Mouse (Mus musculus) liver, adult 2 months (tissue): ENCODE measurements around the gene Arhgap33. TPM values are rescaled to one million over a fixed set of nuclear protein-coding genes. Genes with fewer than 3 reads are reported as not detected.

Source experiments
- DNase-seq: peaks from one replicate; pipeline ENCODE4 v3.0.0-alpha.2; 2011; ENCODE audit warnings: low read depth, low spot score; ENCODE audit errors: extremely low read depth
- H3K27ac ChIP-seq: fragments of 200-500 bp; replicated peaks from 2 replicates; pipeline ENCODE4 v1.5.1; 2012; ENCODE audit warnings: low read depth, mild to moderate bottlenecking, control low read depth, inconsistent platforms, low read length; ENCODE audit not compliant: insufficient read depth
- H3K27me3 ChIP-seq: fragments of 200-500 bp; 2 replicates; pipeline ENCODE4 v1.6.1; 2012; ENCODE audit warnings: mild to moderate bottlenecking, moderate library complexity, low read length, inconsistent platforms; ENCODE audit not compliant: control insufficient read depth, insufficient read depth
- H3K36me3 ChIP-seq: fragments of 200-500 bp; 2 replicates; pipeline ENCODE4 v1.6.1; 2012; ENCODE audit warnings: low read length, inconsistent platforms; ENCODE audit not compliant: control insufficient read depth, insufficient read depth
- H3K4me1 ChIP-seq: fragments of 200-500 bp; 2 replicates; pipeline ENCODE4 v1.6.1; 2011; ENCODE audit warnings: low read length; ENCODE audit not compliant: control insufficient read depth, insufficient read depth
- H3K4me3 ChIP-seq: fragments of 200-500 bp; 2 replicates; pipeline ENCODE4 v1.5.1; 2011; ENCODE audit warnings: low read depth, mild to moderate bottlenecking, control low read depth, low read length, moderate library complexity; ENCODE audit not compliant: insufficient read depth
- H3K79me2 ChIP-seq: fragments of 200-500 bp; 2 replicates; pipeline ENCODE4 v1.6.1; 2012; ENCODE audit warnings: inconsistent platforms, mild to moderate bottlenecking, low read length, moderate library complexity; ENCODE audit not compliant: control insufficient read depth, insufficient read depth
- H3K9ac ChIP-seq: fragments of 200-500 bp; 2 replicates; pipeline ENCODE4 v1.6.1; 2012; ENCODE audit warnings: low read depth, mild to moderate bottlenecking, control low read depth, inconsistent platforms, low read length
- CTCF ChIP-seq: fragments of 200-500 bp; IDR thresholded peaks from 2 replicates; pipeline ENCODE4 v1.5.1; 2011; ENCODE audit warnings: low read depth, low read length, control low read depth
- POLR2A ChIP-seq: fragments of 200-500 bp; IDR thresholded peaks from 2 replicates; pipeline ENCODE4 v1.6.1; 2011; ENCODE audit warnings: low read length, control low read depth; ENCODE audit not compliant: insufficient read depth; ENCODE audit errors: extremely low read depth
- WGBS: fragments of 180-500 bp; shearing (Covaris S2); methylation state at CpG from one replicate; pipeline ENCODE4 v1.1.7; 2018; 5-methylcytosine and 5-hydroxymethylcytosine counted together
- polyA plus RNA-seq: library from polyadenylated mRNA; depleted of rRNA; stranded (reverse); fragments of >200 nt; gene quantifications from 2 replicates; pipeline ENCODE4 v1.2.3, GENCODE M21; 2012
- total RNA-seq: library from RNA; depleted of rRNA; stranded (reverse); fragments of >200 nt; gene quantifications from 2 replicates; pipeline ENCODE4 v1.2.3, GENCODE M21; 2014

Gene Arhgap33
- total and polyA plus RNA-seq, 2 experiments = 0.37 to 1.2 TPM

GRCm38 (mm10) chr7:30550603-30551002 lies 15.7 kb upstream of the Arhgap33 start:
- 0 out of 2 replicates have a peak, but pooled peaks cover 2% of the 10 kb centered on the region for H3K36me3 ChIP-seq
- no peak overlapping the region for H3K27ac ChIP-seq
- H3K4me3 ChIP-seq = no peak overlapping the region
- WGBS = 97% methylated on average over 1 of the region's 1 CpGs
- peaks cover 4% of the 10 kb centered on the region; the same call in 1 of the 2 replicates for H3K4me1 ChIP-seq
- DNase-seq = no peak
- H3K9ac ChIP-seq = no peak overlapping the region
- H3K79me2 ChIP-seq = no peaks in the 10 kb centered on the region
- TF ChIP-seq CTCF = no peak
- TF ChIP-seq POLR2A = no peak
- H3K27me3 ChIP-seq = no peaks in the 10 kb centered on the region

GRCm38 (mm10) chr7:30549880-30550279 lies 15.0 kb upstream of the Arhgap33 start:
- TF ChIP-seq CTCF (no peak), POLR2A (no peak)
- Histone ChIP-seq H3K79me2 (no peaks in the 10 kb centered on the region), H3K36me3 (0 out of 2 replicates have a peak, but pooled peaks cover 2% of the 10 kb centered on the region), H3K4me3 (no peak overlapping the region), H3K9ac (no peak overlapping the region), H3K27me3 (no peaks in the 10 kb centered on the region), H3K4me1 (peaks cover 4% of the 10 kb centered on the region; the same call in 1 of the 2 replicates), H3K27ac (no peak overlapping the region)
- no peak for DNase-seq
- WGBS = 84% methylated on average over 2 of the region's 2 CpGs

GRCm38 (mm10) chr7:30544327-30544726 lies 9.5 kb upstream of the Arhgap33 start:
- no peak overlapping the region for H3K9ac ChIP-seq
- no peak overlapping the region for H3K4me3 ChIP-seq
- no peaks in the 10 kb centered on the region for H3K27me3 ChIP-seq
- H3K27ac ChIP-seq = no peak overlapping the region
- no peaks in the 10 kb centered on the region for H3K4me1 ChIP-seq
- no peaks in the 10 kb centered on the region for H3K79me2 ChIP-seq
- no peak for TF ChIP-seq CTCF
- TF ChIP-seq POLR2A = no peak
- 0 out of 2 replicates have a peak, but pooled peaks cover 2% of the 10 kb centered on the region for H3K36me3 ChIP-seq
- 88% methylated on average over 2 of the region's 2 CpGs for WGBS
- DNase-seq = no peak

DNA sequence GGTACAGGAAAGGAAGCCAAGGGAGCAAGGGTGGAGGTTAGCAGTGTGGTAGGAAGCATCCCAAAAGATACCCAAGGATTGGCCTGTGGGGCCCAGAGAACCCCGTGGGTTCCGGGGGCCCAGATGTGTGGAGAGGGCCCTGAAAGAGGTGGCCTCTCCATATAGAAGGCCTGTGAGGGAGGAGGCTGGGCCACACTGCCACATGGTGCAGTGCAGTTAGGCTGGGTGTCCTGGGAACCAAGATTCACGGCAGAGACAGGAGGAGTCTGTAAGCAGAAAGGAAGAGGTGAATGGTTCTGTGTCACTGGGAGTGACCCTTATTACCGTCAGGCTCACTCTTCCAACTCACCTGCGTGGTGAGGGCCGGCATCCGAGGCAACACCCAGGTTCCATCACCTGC lies 5.7 kb upstream of the Arhgap33 start:
- Histone ChIP-seq H3K4me1 (no peaks in the 10 kb centered on the region), H3K36me3 (no peaks in the 10 kb centered on the region), H3K9ac (no peak overlapping the region), H3K27ac (no peak overlapping the region), H3K79me2 (no peaks in the 10 kb centered on the region), H3K27me3 (no peaks in the 10 kb centered on the region), H3K4me3 (no peak overlapping the region)
- no peak for TF ChIP-seq POLR2A
- no peak for TF ChIP-seq CTCF
- DNase-seq = no peak
- 95% methylated on average over 7 of the region's 7 CpGs for WGBS

DNA sequence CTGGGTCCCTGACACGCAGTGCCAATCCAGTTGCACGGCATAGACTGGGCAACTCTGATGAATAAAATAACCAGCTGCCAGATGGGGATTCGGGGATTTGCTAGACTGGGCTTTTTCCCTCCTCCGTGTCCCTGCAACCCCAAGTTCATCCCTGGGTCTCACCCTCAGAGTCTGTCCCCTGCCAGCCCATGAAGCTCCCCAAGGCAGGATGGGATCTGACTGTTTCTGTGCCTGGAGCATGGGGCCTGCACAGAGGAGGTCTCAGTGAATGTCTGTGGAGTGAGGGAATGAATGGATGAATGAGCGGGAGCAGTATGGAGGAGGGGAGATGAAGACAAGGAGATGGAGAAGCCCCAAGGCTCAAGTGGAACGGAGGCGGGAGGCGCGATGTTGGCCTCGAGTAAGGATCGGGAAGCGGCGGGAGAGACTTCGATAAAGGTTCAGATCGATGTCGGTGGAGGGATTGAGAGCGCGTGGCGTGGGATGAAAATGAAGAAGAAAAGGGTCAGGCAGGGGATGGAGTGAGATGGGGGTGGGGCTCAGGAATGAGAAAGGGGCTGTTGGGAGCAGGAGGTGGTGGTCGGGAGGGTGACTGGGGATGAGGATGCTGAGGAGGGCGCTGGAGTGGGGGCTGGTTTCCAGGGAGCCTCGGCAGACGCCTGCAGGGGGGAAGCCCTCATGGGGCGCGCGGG lies 773 bp downstream of the Arhgap33 start:
- no peak for TF ChIP-seq POLR2A
- no peak for DNase-seq
- no peak overlapping the region for H3K27ac ChIP-seq
- no peaks in the 10 kb centered on the region for H3K79me2 ChIP-seq
- no peaks in the 10 kb centered on the region for H3K4me1 ChIP-seq
- no peaks in the 10 kb centered on the region for H3K36me3 ChIP-seq
- H3K4me3 ChIP-seq = peak overlapping the region; percentile 66; the same call in 1 of the 2 replicates
- H3K27me3 ChIP-seq = no peaks in the 10 kb centered on the region
- 24% methylated on average over 26 of the region's 26 CpGs for WGBS
- H3K9ac ChIP-seq = peak overlapping the region; percentile 59; the same call in 1 of the 2 replicates

- no peaks in the 10 kb centered on the region for H3K36me3 ChIP-seq
- no peak for DNase-seq
- H3K4me3 ChIP-seq = no peak overlapping the region
- no peaks in the 10 kb centered on the region for H3K79me2 ChIP-seq
- TF ChIP-seq POLR2A (no peak), CTCF (no peak)
- no peaks in the 10 kb centered on the region for H3K27me3 ChIP-seq
- H3K9ac ChIP-seq = no peak overlapping the region
- WGBS = 61% methylated on average over 8 of the region's 8 CpGs
- H3K27ac ChIP-seq = no peak overlapping the region
- H3K4me1 ChIP-seq = no peaks in the 10 kb centered on the region
These were observed 1.9 kb downstream of the Arhgap33 start for GRCm38 (mm10) chr7:30532931-30533330.
